Mouse (Mus musculus): ENCODE data around the gene Plxna1. TPM values are rescaled to one million over a fixed set of nuclear protein-coding genes. Genes with fewer than 3 reads are reported as not detected.

The Plxna1 gene
- polyA plus RNA-seq (2016; fragmentation: Nextera tagmentation; extraction: Ambion mirVana), result 22.4 and 26.6 TPM in 2 replicates

GRCm38 (mm10) chr6:89362281-89363106 lies at the start of gene Plxna1:
Gene Plxna1, minus strand, starts transcription at chr6:89362620.
- H3K36me3 ChIP-seq (replicated peaks), result peaks cover 2% of the 10 kb centered on the region
- peaks cover 23% of the 10 kb centered on the region for H3K27me3 ChIP-seq (ENCODE audit: poor library complexity, severe bottlenecking)
- WGBS, result 3% methylated on average over 101 of the region's 110 CpGs
- DNase-seq (ENCODE audit: extremely low spot score, low spot score), result peak; percentile 74
- H3K4me3 ChIP-seq, result peak within 1 kb of the TSS; percentile 99
- H3K9me3 ChIP-seq, result peaks cover 2% of the 10 kb centered on the region; the same call in 1 of the 2 replicates
- peak within 1 kb of the TSS; percentile 97 for H3K27ac ChIP-seq
- peaks cover 51% of the 10 kb centered on the region for H3K4me1 ChIP-seq

GRCm38 (mm10) chr6:89409041-89409440 lies 46.6 kb upstream of the Plxna1 start:
- Histone ChIP-seq H3K36me3 (replicated peaks) (no peaks in the 10 kb centered on the region), H3K9me3 (no peaks in the 10 kb centered on the region), H3K27ac (no peak overlapping the region), H3K4me3 (no peak overlapping the region), H3K4me1 (peaks cover 9% of the 10 kb centered on the region; the same call in 1 of the 2 replicates), H3K27me3 (ENCODE audit: poor library complexity, severe bottlenecking) (no peaks in the 10 kb centered on the region)
- 86% methylated on average over 1 of the region's 1 CpGs for WGBS
- no peak for DNase-seq (ENCODE audit: extremely low spot score, low spot score)

- Histone ChIP-seq H3K27ac (no peak overlapping the region), H3K27me3 (ENCODE audit: poor library complexity, severe bottlenecking) (no peaks in the 10 kb centered on the region), H3K9me3 (no peaks in the 10 kb centered on the region), H3K4me3 (no peak overlapping the region), H3K4me1 (peaks cover 9% of the 10 kb centered on the region; the same call in 1 of the 2 replicates), H3K36me3 (replicated peaks) (no peaks in the 10 kb centered on the region)
- no peak for DNase-seq (ENCODE audit: extremely low spot score, low spot score)
- WGBS, result 86% methylated on average over 5 of the region's 5 CpGs
Measured at GRCm38 (mm10) chr6:89408259-89408658, 45.8 kb upstream of the Plxna1 start.

GRCm38 (mm10) chr6:89407247-89407889 lies 44.9 kb upstream of the Plxna1 start:
- no peak overlapping the region for H3K4me3 ChIP-seq
- 65% methylated on average over 3 of the region's 3 CpGs for WGBS
- H3K9me3 ChIP-seq, result no peaks in the 10 kb centered on the region
- H3K27ac ChIP-seq, result no peak overlapping the region
- H3K36me3 ChIP-seq (replicated peaks), result no peaks in the 10 kb centered on the region
- DNase-seq (ENCODE audit: extremely low spot score, low spot score), result no peak
- peaks cover 13% of the 10 kb centered on the region; the same call in 1 of the 2 replicates for H3K4me1 ChIP-seq
- no peaks in the 10 kb centered on the region for H3K27me3 ChIP-seq (ENCODE audit: poor library complexity, severe bottlenecking)

GRCm38 (mm10) chr6:89404964-89405363 lies 42.5 kb upstream of the Plxna1 start:
- Histone ChIP-seq H3K27ac (no peak overlapping the region), H3K36me3 (replicated peaks) (no peaks in the 10 kb centered on the region), H3K27me3 (ENCODE audit: poor library complexity, severe bottlenecking) (no peaks in the 10 kb centered on the region), H3K4me3 (no peak overlapping the region), H3K4me1 (peaks cover 14% of the 10 kb centered on the region; the same call in 1 of the 2 replicates), H3K9me3 (no peaks in the 10 kb centered on the region)
- DNase-seq (ENCODE audit: extremely low spot score, low spot score), result no peak
- WGBS, result 94% methylated on average over 2 of the region's 2 CpGs

- 91% methylated on average over 2 of the region's 2 CpGs for WGBS
Measured at GRCm38 (mm10) chr6:89403257-89404225, 41.1 kb upstream of the Plxna1 start.

GRCm38 (mm10) chr6:89402406-89402805 lies 40.0 kb upstream of the Plxna1 start:
- WGBS, result 81% methylated on average over 2 of the region's 2 CpGs
- no peak for DNase-seq (ENCODE audit: extremely low spot score, low spot score)
- Histone ChIP-seq H3K4me1 (peaks cover 8% of the 10 kb centered on the region; the same call in 1 of the 2 replicates), H3K27me3 (ENCODE audit: poor library complexity, severe bottlenecking) (no peaks in the 10 kb centered on the region), H3K27ac (no peak overlapping the region), H3K36me3 (replicated peaks) (no peaks in the 10 kb centered on the region), H3K4me3 (no peak overlapping the region), H3K9me3 (no peaks in the 10 kb centered on the region)

More at GRCm38 (mm10) chr6:89403257-89404225, 41.1 kb upstream of the Plxna1 start:
- peaks cover 14% of the 10 kb centered on the region; the same call in 1 of the 2 replicates for H3K4me1 ChIP-seq
- no peak for DNase-seq (ENCODE audit: extremely low spot score, low spot score)
- H3K36me3 ChIP-seq (replicated peaks), result no peaks in the 10 kb centered on the region
- H3K27me3 ChIP-seq (ENCODE audit: poor library complexity, severe bottlenecking), result no peaks in the 10 kb centered on the region
- H3K4me3 ChIP-seq, result no peak overlapping the region
- H3K27ac ChIP-seq, result no peak overlapping the region
- H3K9me3 ChIP-seq, result no peaks in the 10 kb centered on the region

GRCm38 (mm10) chr6:89399564-89399963 lies 37.1 kb upstream of the Plxna1 start:
- 93% methylated on average over 1 of the region's 1 CpGs for WGBS
- no peaks in the 10 kb centered on the region for H3K27me3 ChIP-seq (ENCODE audit: poor library complexity, severe bottlenecking)
- no peak overlapping the region for H3K4me3 ChIP-seq
- H3K4me1 ChIP-seq, result 0 out of 2 replicates have a peak, but pooled peaks cover 5% of the 10 kb centered on the region
- DNase-seq (ENCODE audit: extremely low spot score, low spot score), result no peak
- H3K9me3 ChIP-seq, result no peaks in the 10 kb centered on the region
- H3K27ac ChIP-seq, result no peak overlapping the region
- H3K36me3 ChIP-seq (replicated peaks), result no peaks in the 10 kb centered on the region

- no peaks in the 10 kb centered on the region for H3K27me3 ChIP-seq (ENCODE audit: poor library complexity, severe bottlenecking)
- H3K4me1 ChIP-seq, result 0 out of 2 replicates have a peak, but pooled peaks cover 5% of the 10 kb centered on the region
- DNase-seq (ENCODE audit: extremely low spot score, low spot score), result no peak
- H3K27ac ChIP-seq, result no peak overlapping the region
- no peak overlapping the region for H3K4me3 ChIP-seq
- H3K36me3 ChIP-seq (replicated peaks), result no peaks in the 10 kb centered on the region
- 90% methylated on average over 4 of the region's 4 CpGs for WGBS
- no peaks in the 10 kb centered on the region for H3K9me3 ChIP-seq
Measured at GRCm38 (mm10) chr6:89397919-89398318, 35.5 kb upstream of the Plxna1 start.

- H3K4me3 ChIP-seq, result no peak overlapping the region
- 88% methylated on average over 2 of the region's 2 CpGs for WGBS
- H3K9me3 ChIP-seq, result no peaks in the 10 kb centered on the region
- H3K27ac ChIP-seq, result no peak overlapping the region
- no peaks in the 10 kb centered on the region for H3K27me3 ChIP-seq (ENCODE audit: poor library complexity, severe bottlenecking)
- H3K4me1 ChIP-seq, result no peaks in the 10 kb centered on the region
- no peak for DNase-seq (ENCODE audit: extremely low spot score, low spot score)
- H3K36me3 ChIP-seq (replicated peaks), result no peaks in the 10 kb centered on the region
Measured at GRCm38 (mm10) chr6:89393820-89394219, 31.4 kb upstream of the Plxna1 start.

GRCm38 (mm10) chr6:89392213-89392612 lies 29.8 kb upstream of the Plxna1 start:
- no peak overlapping the region for H3K4me3 ChIP-seq
- DNase-seq (ENCODE audit: extremely low spot score, low spot score), result no peak
- H3K27ac ChIP-seq, result no peak overlapping the region
- 95% methylated on average over 2 of the region's 2 CpGs for whole genome bisulfite sequencing
- no peaks in the 10 kb centered on the region for H3K36me3 ChIP-seq (replicated peaks)
- H3K27me3 ChIP-seq (ENCODE audit: poor library complexity, severe bottlenecking), result no peaks in the 10 kb centered on the region
- no peaks in the 10 kb centered on the region for H3K4me1 ChIP-seq
- H3K9me3 ChIP-seq, result no peaks in the 10 kb centered on the region

- H3K4me3 ChIP-seq, result no peak overlapping the region
- no peaks in the 10 kb centered on the region for H3K27me3 ChIP-seq (ENCODE audit: poor library complexity, severe bottlenecking)
- no peaks in the 10 kb centered on the region for H3K36me3 ChIP-seq (replicated peaks)
- no peaks in the 10 kb centered on the region for H3K4me1 ChIP-seq
- WGBS, result 87% methylated on average over 7 of the region's 7 CpGs
- DNase-seq (ENCODE audit: extremely low spot score, low spot score), result no peak
- H3K27ac ChIP-seq, result no peak overlapping the region
- H3K9me3 ChIP-seq, result no peaks in the 10 kb centered on the region
Measured at GRCm38 (mm10) chr6:89389771-89390170, 27.4 kb upstream of the Plxna1 start.
